Mouse (Mus musculus) CH12.LX (cell line): ENCODE measurements at regions not wholly inside any gene's neighbourhood (a gene's known extent, or its start where the extent isn't known, plus 50 kb on each side); places are given as distances from the start of the nearest gene placed in this dataset.

ENCODE experiments used
- DNase-seq: peaks from one replicate; pipeline ENCODE4 v3.0.0-alpha.2; 2013; ENCODE audit errors: extremely low read depth
- H3K27ac ChIP-seq: 2 replicates; pipeline ENCODE4 v1.5.1; 2012; ENCODE audit warnings: low read depth, mild to moderate bottlenecking, control low read depth, moderate library complexity; ENCODE audit not compliant: insufficient read depth
- H3K27me3 ChIP-seq: replicated peaks from 2 replicates; pipeline ENCODE3; 2012; ENCODE audit warnings: inconsistent platforms
- H3K36me3 ChIP-seq, 2 experiments: replicated peaks in 1 of 2; 2 replicates each; pipeline versions ENCODE3 to v1.6.1; 2012; ENCODE audit warnings: inconsistent platforms in 1 of 2, low read length in 1 of 2, mild to moderate bottlenecking in 1 of 2, mixed read lengths in 1 of 2, moderate library complexity in 1 of 2; ENCODE audit not compliant: control insufficient read depth in 1 of 2, insufficient read depth in 1 of 2
- H3K4me1 ChIP-seq, 2 experiments: 2 replicates each; pipeline ENCODE4 v1.6.1; 2012; ENCODE audit warnings: inconsistent platforms in 1 of 2, moderate library complexity in 1 of 2; ENCODE audit not compliant: insufficient read depth in 2 of 2, control insufficient read depth in 1 of 2
- H3K4me2 ChIP-seq: 2 replicates; pipeline ENCODE4 v1.6.1; 2012; ENCODE audit warnings: low read depth, mild to moderate bottlenecking, control low read depth; ENCODE audit not compliant: poor library complexity, insufficient read depth, severe bottlenecking
- H3K4me3 ChIP-seq, 3 experiments: fragments of 150-350 bp in 1 of 3; sonication (generic) in 1 of 3; replicated peaks in 1 of 3; 2 replicates each; pipeline versions ENCODE3 to v1.5.1; 2011 to 2012; ENCODE audit warnings: low read depth in 2 of 3, low read length in 2 of 3, mild to moderate bottlenecking in 2 of 3, moderate library complexity in 2 of 3, control low read depth in 1 of 3, improper control_type of control experiment in 1 of 3, inconsistent platforms in 1 of 3, mixed read lengths in 1 of 3; ENCODE audit not compliant: poor library complexity in 1 of 3
- H3K79me2 ChIP-seq: replicated peaks from 2 replicates; pipeline ENCODE4 v1.6.1; 2012; ENCODE audit warnings: mild to moderate bottlenecking, moderate library complexity; ENCODE audit not compliant: control insufficient read depth, poor library complexity, insufficient read depth, severe bottlenecking; ENCODE audit errors: extremely low read depth
- H3K9ac ChIP-seq: 2 replicates; pipeline ENCODE4 v1.6.1; 2012; ENCODE audit warnings: low read depth, mild to moderate bottlenecking, control low read depth, moderate library complexity; ENCODE audit not compliant: insufficient read depth
- H3K9me3 ChIP-seq: replicated peaks from 2 replicates; pipeline ENCODE3; 2012; ENCODE audit warnings: low read length, inconsistent platforms, mixed read lengths
- BHLHE40 ChIP-seq: IDR thresholded peaks from 2 replicates; pipeline ENCODE4 v1.6.1; 2011; ENCODE audit warnings: mild to moderate bottlenecking, low read depth, low read length, improper control_type of control experiment
- CTCF ChIP-seq, 2 experiments: IDR thresholded peaks in 1 of 2; conservative IDR thresholded peaks in 1 of 2; 2 replicates each; pipeline ENCODE4 v1.5.1; 2011 to 2012; ENCODE audit warnings: low read depth in 2 of 2, low read length in 2 of 2, improper control_type of control experiment in 1 of 2, inconsistent platforms in 1 of 2, mild to moderate bottlenecking in 1 of 2, moderate library complexity in 1 of 2
- ELF1 ChIP-seq: IDR thresholded peaks from 2 replicates; pipeline ENCODE4 v1.6.1; 2014; ENCODE audit warnings: low read depth, mild to moderate bottlenecking, inconsistent platforms, low read length, improper control_type of control experiment
- EP300 ChIP-seq: IDR thresholded peaks from 2 replicates; pipeline ENCODE4 v1.6.1; 2011; ENCODE audit warnings: low read length, improper control_type of control experiment
- ETS1 ChIP-seq: conservative IDR thresholded peaks from 2 replicates; pipeline ENCODE4 v1.6.1; 2012; ENCODE audit warnings: low read depth, mild to moderate bottlenecking, inconsistent platforms, low read length, improper control_type of control experiment, moderate library complexity
- GABPA ChIP-seq: IDR thresholded peaks from 2 replicates; pipeline ENCODE4 v1.6.1; 2012; ENCODE audit warnings: low read depth, low read length, improper control_type of control experiment, inconsistent platforms; ENCODE audit not compliant: insufficient replicate concordance
- HCFC1 ChIP-seq: IDR thresholded peaks from 2 replicates; pipeline ENCODE4 v1.6.1; 2012; ENCODE audit warnings: low read depth, mild to moderate bottlenecking, inconsistent platforms, low read length, improper control_type of control experiment
- IRF4 ChIP-seq: IDR thresholded peaks from 2 replicates; pipeline ENCODE4 v1.6.1; 2014; ENCODE audit warnings: low read depth, mild to moderate bottlenecking, inconsistent platforms, low read length, improper control_type of control experiment
- JUND ChIP-seq: conservative IDR thresholded peaks from 2 replicates; pipeline ENCODE4 v1.6.1; 2011; ENCODE audit warnings: low read depth, low read length, improper control_type of control experiment
- MAFK ChIP-seq: IDR thresholded peaks from 2 replicates; pipeline ENCODE4 v1.6.1; 2011; ENCODE audit warnings: low read length, improper control_type of control experiment; ENCODE audit not compliant: insufficient replicate concordance
- MAX ChIP-seq: IDR thresholded peaks from 2 replicates; pipeline ENCODE4 v1.6.1; 2011; ENCODE audit warnings: low read length, improper control_type of control experiment
- MAZ ChIP-seq: IDR thresholded peaks from 2 replicates; pipeline ENCODE4 v1.6.1; 2012; ENCODE audit warnings: low read depth, mild to moderate bottlenecking, inconsistent platforms, low read length, improper control_type of control experiment, moderate library complexity
- MEF2A ChIP-seq: IDR thresholded peaks from 2 replicates; pipeline ENCODE4 v1.6.1; 2014; ENCODE audit warnings: low read depth, mild to moderate bottlenecking, inconsistent platforms, low read length, improper control_type of control experiment, borderline replicate concordance
- MYC ChIP-seq: IDR thresholded peaks from 2 replicates; pipeline ENCODE4 v1.6.1; 2011; ENCODE audit warnings: low read depth, mild to moderate bottlenecking, improper control_type of control experiment, low read length
- NRF1 ChIP-seq: IDR thresholded peaks from 2 replicates; pipeline ENCODE4 v1.6.1; 2014; ENCODE audit warnings: low read depth, mild to moderate bottlenecking, inconsistent platforms, low read length, improper control_type of control experiment, moderate library complexity
- PAX5 ChIP-seq: IDR thresholded peaks from 2 replicates; pipeline ENCODE4 v1.6.1; 2012; ENCODE audit warnings: low read length, inconsistent platforms, mixed read lengths
- POLR2A ChIP-seq: IDR thresholded peaks from 2 replicates; pipeline ENCODE4 v1.6.1; 2011; ENCODE audit warnings: low read depth, mild to moderate bottlenecking, improper control_type of control experiment, low read length
- RAD21 ChIP-seq: IDR thresholded peaks from 2 replicates; pipeline ENCODE4 v1.6.1; 2011; ENCODE audit warnings: low read depth, mild to moderate bottlenecking, low read length, improper control_type of control experiment, moderate library complexity
- SMC3 ChIP-seq: IDR thresholded peaks from 2 replicates; pipeline ENCODE4 v1.6.1; 2011; ENCODE audit warnings: low read depth, low read length, improper control_type of control experiment
- TCF12 ChIP-seq: IDR thresholded peaks from 2 replicates; pipeline ENCODE4 v1.6.1; 2014; ENCODE audit warnings: low read depth, mild to moderate bottlenecking, inconsistent platforms, low read length, improper control_type of control experiment
- UBTF ChIP-seq: IDR thresholded peaks from 2 replicates; pipeline ENCODE4 v1.6.1; 2012; ENCODE audit warnings: low read depth, mild to moderate bottlenecking, inconsistent platforms, low read length, improper control_type of control experiment, moderate library complexity
- USF1 ChIP-seq: IDR thresholded peaks from 2 replicates; pipeline ENCODE4 v1.6.1; 2014; ENCODE audit warnings: low read depth, mild to moderate bottlenecking, inconsistent platforms, low read length, improper control_type of control experiment
- USF2 ChIP-seq: conservative IDR thresholded peaks from 2 replicates; pipeline ENCODE4 v1.6.1; 2011; ENCODE audit warnings: low read depth, low read length, improper control_type of control experiment
- ZC3H11A ChIP-seq: IDR thresholded peaks from 2 replicates; pipeline ENCODE4 v1.6.1; 2012; ENCODE audit warnings: low read depth, mild to moderate bottlenecking, inconsistent platforms, low read length, improper control_type of control experiment
- ZNF384 ChIP-seq: IDR thresholded peaks from 2 replicates; pipeline ENCODE4 v1.6.1; 2012; ENCODE audit warnings: low read depth, low read length, improper control_type of control experiment, inconsistent platforms
- dilution Hi-C: fragments of 300-500 bp; cut with MboI; formaldehyde crosslinking; loops from 2 replicates; pipeline ENCODE4 v1.14.3; 2020; ENCODE audit warnings: low sequenced_read_pairs; ENCODE audit not compliant: extremely low pct_unique_long_range_greater_than_20kb, extremely low pct_ligation_motif_present
- in situ Hi-C: fragments of 300-500 bp; cut with MboI; formaldehyde crosslinking; loops from 3 replicates; pipeline ENCODE4 v1.14.3; 2019; ENCODE audit warnings: low sequenced_read_pairs, low pct_ligation_motif_present, low pct_unique_long_range_greater_than_20kb, mixed read lengths

GRCm38 (mm10) chr7:36917011-36917410 lies 219.1 kb downstream of the Tshz3 start:
- Histone ChIP-seq H3K4me2 (no peak overlapping the region), H3K9me3 (peaks cover 90% of the 10 kb centered on the region), H3K9ac (no peak overlapping the region), H3K4me1 (no peaks in the 10 kb centered on the region), H3K27me3 (no peaks in the 10 kb centered on the region), H3K79me2 (no peaks in the 10 kb centered on the region), H3K4me3 (no peak overlapping the region), H3K36me3 (no peaks in the 10 kb centered on the region), H3K27ac (no peak overlapping the region)
- no peak for DNase-seq
- in situ Hi-C loops: no loop called here
- dilution Hi-C loops: no loop called here
- TF ChIP-seq USF1 (no peak), MAZ (no peak), POLR2A (no peak), PAX5 (no peak), MAX (no peak), GABPA (no peak), TCF12 (no peak), CTCF (conservative IDR thresholded peaks at IDR 0.05 in 1 of 2, IDR thresholded peaks at IDR 0.05 in 1 of 2; ENCODE audit: low read depth in 2 of 2, low read length in 2 of 2) (no peak), RAD21 (no peak), MYC (no peak), ELF1 (no peak), ETS1 (no peak), HCFC1 (no peak), MAFK (no peak)

- DNase-seq: no peak
- no peaks in the 10 kb centered on the region for H3K27me3 ChIP-seq
- dilution Hi-C loops: no loop called here
- no peak overlapping the region for H3K9ac ChIP-seq
- H3K4me1 ChIP-seq: no peaks in the 10 kb centered on the region
- H3K36me3 ChIP-seq: no peaks in the 10 kb centered on the region
- no peak overlapping the region for H3K27ac ChIP-seq
- H3K79me2 ChIP-seq: no peaks in the 10 kb centered on the region
- no peak overlapping the region for H3K4me3 ChIP-seq
- in situ Hi-C loops: no loop called here
- TF ChIP-seq POLR2A: no peak
- no peak for TF ChIP-seq IRF4
- no peak for TF ChIP-seq MEF2A
- no peak for TF ChIP-seq USF2
- TF ChIP-seq ELF1: no peak
- TF ChIP-seq NRF1: no peak
- TF ChIP-seq BHLHE40: no peak
- no peak for TF ChIP-seq MAFK
- no peak for TF ChIP-seq EP300
- TF ChIP-seq UBTF: no peak
- TF ChIP-seq CTCF (conservative IDR thresholded peaks at IDR 0.05 in 1 of 2, IDR thresholded peaks at IDR 0.05 in 1 of 2; ENCODE audit: low read depth in 2 of 2, low read length in 2 of 2): no peak
- no peak for TF ChIP-seq SMC3
- TF ChIP-seq JUND: no peak
- no peak for TF ChIP-seq ETS1
- TF ChIP-seq MYC: no peak
- no peak for TF ChIP-seq ZC3H11A
- no peak for TF ChIP-seq ZNF384
- no peak for TF ChIP-seq PAX5
- no peak for TF ChIP-seq RAD21
- TF ChIP-seq, all 38 proteins: peak for 0
- Histone ChIP-seq H3K9me3 (peaks cover 88% of the 10 kb centered on the region), H3K4me2 (no peak overlapping the region)
Observed at GRCm38 (mm10) chr7:36919413-36919812, 221.5 kb downstream of the Tshz3 start.
